Mouse (Mus musculus): Measurements from ENCODE around the gene Syt16. TPM values are rescaled to one million over a fixed set of nuclear protein-coding genes. Genes with fewer than 3 reads are reported as not detected.

Syt16 gene
- polyA plus RNA-seq, 1 experiment from 2014 or later = 0.52 TPM

DNA sequence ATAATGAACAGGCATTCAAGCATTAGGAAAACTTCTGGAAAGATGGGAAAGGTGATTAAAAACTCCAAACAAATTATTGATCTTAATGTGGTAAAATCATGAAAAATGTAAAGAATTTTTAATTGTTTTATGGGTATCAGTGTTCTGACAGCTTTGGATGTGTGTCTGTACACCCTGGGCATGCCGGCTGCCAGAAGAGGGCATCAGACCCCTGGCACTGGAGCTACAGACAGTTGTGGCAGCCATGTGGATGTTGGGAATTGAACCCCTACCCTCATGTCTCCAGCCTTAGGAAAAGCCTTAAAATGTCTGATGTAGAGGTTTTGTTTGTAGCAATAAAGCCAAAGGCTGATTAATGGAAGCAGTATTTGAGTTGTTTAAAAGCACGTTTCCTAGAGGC lies 27.5 kb downstream of the Syt16 start:
- H3K4me3 ChIP-seq (ENCODE audit: low read depth, low read length) = no peak overlapping the region
- H3K27me3 ChIP-seq (ENCODE audit: control insufficient read depth, insufficient read depth, low read length) = no peaks in the 10 kb centered on the region
- H3K4me2 ChIP-seq = no peak overlapping the region
- H3K36me3 ChIP-seq (ENCODE audit: control insufficient read depth, insufficient read depth, low read length) = no peaks in the 10 kb centered on the region
- H3K9ac ChIP-seq (ENCODE audit: low read depth, low read length) = no peak overlapping the region
- 76% methylated on average over 2 of the region's 2 CpGs for WGBS (ENCODE audit: insufficient replicate concordance)
- no peak for ATAC-seq (replicated peaks; ENCODE audit: insufficient number of reproducible peaks, low FRiP score, low TSS enrichment)
- H3K9me3 ChIP-seq (replicated peaks; ENCODE audit: control insufficient read depth, low read length) = no peaks in the 10 kb centered on the region
- no peak overlapping the region for H3K27ac ChIP-seq (ENCODE audit: low read depth, low read length)
- H3K4me1 ChIP-seq (ENCODE audit: control insufficient read depth, insufficient read depth, low read length) = no peaks in the 10 kb centered on the region

DNA sequence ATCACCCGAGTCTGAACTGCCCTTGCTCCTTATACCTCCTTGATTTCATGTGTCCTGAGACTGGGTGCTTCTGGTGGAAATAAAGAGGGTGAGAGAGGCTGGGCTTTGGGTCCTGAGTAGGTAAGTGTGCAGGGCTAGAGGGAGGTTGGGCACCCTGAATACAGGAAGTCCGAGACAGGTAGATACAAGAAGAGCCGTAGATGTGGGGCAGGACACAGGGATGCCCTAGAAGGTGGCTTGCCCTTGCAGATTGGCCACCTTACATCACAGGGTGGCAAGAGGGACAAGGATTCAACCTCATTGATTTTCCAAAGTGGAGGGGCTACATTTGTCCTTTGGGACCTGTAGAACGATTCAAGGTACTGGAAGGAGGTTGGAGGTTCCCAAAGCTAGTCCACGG lies 45.8 kb downstream of the Syt16 start:
- WGBS (ENCODE audit: insufficient replicate concordance) = 81% methylated on average over 5 of the region's 5 CpGs
- H3K4me2 ChIP-seq = no peak overlapping the region
- ATAC-seq (replicated peaks; ENCODE audit: insufficient number of reproducible peaks, low FRiP score, low TSS enrichment) = no peak
- H3K9ac ChIP-seq (ENCODE audit: low read depth, low read length) = no peak overlapping the region
- H3K4me1 ChIP-seq (ENCODE audit: control insufficient read depth, insufficient read depth, low read length) = no peaks in the 10 kb centered on the region
- H3K27ac ChIP-seq (ENCODE audit: low read depth, low read length) = no peak overlapping the region
- H3K9me3 ChIP-seq (replicated peaks; ENCODE audit: control insufficient read depth, low read length) = no peaks in the 10 kb centered on the region
- no peaks in the 10 kb centered on the region for H3K36me3 ChIP-seq (ENCODE audit: control insufficient read depth, insufficient read depth, low read length)
- no peak overlapping the region for H3K4me3 ChIP-seq (ENCODE audit: low read depth, low read length)
- H3K27me3 ChIP-seq (ENCODE audit: control insufficient read depth, insufficient read depth, low read length) = no peaks in the 10 kb centered on the region

DNA sequence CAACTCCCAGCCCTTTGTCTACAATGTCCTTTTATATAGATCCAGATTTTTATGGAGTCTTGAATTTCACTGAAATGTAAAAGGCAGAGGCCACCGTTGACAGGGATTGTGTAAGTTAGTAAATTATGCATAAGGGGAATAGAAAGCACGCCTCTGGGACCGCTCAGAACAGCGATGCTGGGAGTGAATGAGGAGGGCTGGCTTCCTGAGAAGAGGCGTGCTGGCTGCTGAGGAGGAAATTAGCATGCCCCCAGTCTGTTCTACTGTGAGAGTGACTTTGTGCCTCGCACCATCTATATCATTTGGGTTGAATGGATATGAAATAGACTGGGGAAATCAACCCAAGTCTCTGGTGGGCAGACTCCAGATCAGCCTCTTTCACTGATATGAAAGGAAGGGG lies 46.3 kb downstream of the Syt16 start:
- Histone ChIP-seq H3K4me3 (ENCODE audit: low read depth, low read length) (no peak overlapping the region), H3K9me3 (replicated peaks; ENCODE audit: control insufficient read depth, low read length) (no peaks in the 10 kb centered on the region), H3K36me3 (ENCODE audit: control insufficient read depth, insufficient read depth, low read length) (no peaks in the 10 kb centered on the region), H3K4me1 (ENCODE audit: control insufficient read depth, insufficient read depth, low read length) (no peaks in the 10 kb centered on the region), H3K9ac (ENCODE audit: low read depth, low read length) (no peak overlapping the region), H3K27me3 (ENCODE audit: control insufficient read depth, insufficient read depth, low read length) (no peaks in the 10 kb centered on the region), H3K4me2 (no peak overlapping the region), H3K27ac (ENCODE audit: low read depth, low read length) (no peak overlapping the region)
- no peak for ATAC-seq (replicated peaks; ENCODE audit: insufficient number of reproducible peaks, low FRiP score, low TSS enrichment)
- 67% methylated on average over 6 of the region's 6 CpGs for WGBS (ENCODE audit: insufficient replicate concordance)

DNA sequence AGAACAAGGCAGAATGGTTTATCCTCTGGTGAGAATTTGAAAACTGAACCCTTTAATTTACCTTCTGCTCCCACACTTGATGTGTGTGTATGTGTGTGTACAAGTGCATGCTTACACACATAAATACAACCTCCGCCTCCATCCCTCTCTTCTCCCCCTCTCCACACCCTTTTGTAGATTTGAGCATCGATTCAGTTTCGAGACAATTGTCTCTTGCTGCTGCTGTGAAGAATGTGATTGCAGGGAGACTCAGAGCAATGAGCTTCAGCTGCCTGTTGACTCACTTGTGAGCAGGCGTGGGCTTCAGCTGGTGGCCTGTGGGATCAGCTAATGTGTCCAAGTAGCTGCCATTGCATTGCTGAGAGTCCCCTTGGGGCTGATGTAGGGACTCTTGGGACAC lies 46.8 kb downstream of the Syt16 start:
- H3K9me3 ChIP-seq (replicated peaks; ENCODE audit: control insufficient read depth, low read length) = no peaks in the 10 kb centered on the region
- H3K27ac ChIP-seq (ENCODE audit: low read depth, low read length) = no peak overlapping the region
- H3K4me3 ChIP-seq (ENCODE audit: low read depth, low read length) = no peak overlapping the region
- WGBS (ENCODE audit: insufficient replicate concordance) = 84% methylated on average over 4 of the region's 4 CpGs
- H3K9ac ChIP-seq (ENCODE audit: low read depth, low read length) = no peak overlapping the region
- no peak overlapping the region for H3K4me2 ChIP-seq
- no peaks in the 10 kb centered on the region for H3K27me3 ChIP-seq (ENCODE audit: control insufficient read depth, insufficient read depth, low read length)
- ATAC-seq (replicated peaks; ENCODE audit: insufficient number of reproducible peaks, low FRiP score, low TSS enrichment) = no peak
- H3K4me1 ChIP-seq (ENCODE audit: control insufficient read depth, insufficient read depth, low read length) = no peaks in the 10 kb centered on the region
- no peaks in the 10 kb centered on the region for H3K36me3 ChIP-seq (ENCODE audit: control insufficient read depth, insufficient read depth, low read length)

DNA sequence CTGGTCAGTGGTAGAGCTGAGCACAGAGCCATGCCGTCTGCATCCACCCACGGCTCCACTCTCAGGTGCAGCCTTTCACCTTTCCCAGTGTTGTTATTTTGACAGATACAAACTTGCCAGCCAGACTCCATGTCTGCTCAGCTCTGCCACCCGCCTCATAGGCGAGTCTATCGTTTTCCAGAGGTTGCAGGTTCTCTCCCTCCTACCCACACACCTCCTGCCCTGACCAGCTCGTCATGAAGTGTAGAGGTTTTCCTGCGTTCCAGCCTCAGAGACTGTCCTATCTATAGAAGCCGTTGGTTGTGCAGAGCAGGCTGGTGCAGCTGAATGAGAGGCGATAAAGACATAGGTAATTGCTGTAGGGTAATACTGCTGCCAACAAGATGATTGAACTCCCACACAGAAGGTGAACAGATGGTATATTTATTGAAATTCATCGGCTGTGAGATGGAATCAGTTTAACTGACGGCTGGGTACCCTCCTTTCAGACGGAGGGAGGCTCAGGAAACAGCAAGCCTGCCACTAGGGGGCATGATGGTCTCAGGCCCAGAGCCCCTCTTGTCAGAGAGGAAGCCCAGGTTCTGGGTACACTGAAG lies 58.0 kb downstream of the Syt16 start:
- Histone ChIP-seq H3K27ac (ENCODE audit: low read depth, low read length) (no peak overlapping the region), H3K9me3 (replicated peaks; ENCODE audit: control insufficient read depth, low read length) (no peaks in the 10 kb centered on the region), H3K9ac (ENCODE audit: low read depth, low read length) (no peak overlapping the region), H3K36me3 (ENCODE audit: control insufficient read depth, insufficient read depth, low read length) (no peaks in the 10 kb centered on the region), H3K4me3 (ENCODE audit: low read depth, low read length) (no peak overlapping the region), H3K4me2 (no peak overlapping the region), H3K4me1 (ENCODE audit: control insufficient read depth, insufficient read depth, low read length) (no peaks in the 10 kb centered on the region), H3K27me3 (ENCODE audit: control insufficient read depth, insufficient read depth, low read length) (no peaks in the 10 kb centered on the region)
- 52% methylated on average over 12 of the region's 12 CpGs for WGBS (ENCODE audit: insufficient replicate concordance)
- ATAC-seq (replicated peaks; ENCODE audit: insufficient number of reproducible peaks, low FRiP score, low TSS enrichment) = no peak

DNA sequence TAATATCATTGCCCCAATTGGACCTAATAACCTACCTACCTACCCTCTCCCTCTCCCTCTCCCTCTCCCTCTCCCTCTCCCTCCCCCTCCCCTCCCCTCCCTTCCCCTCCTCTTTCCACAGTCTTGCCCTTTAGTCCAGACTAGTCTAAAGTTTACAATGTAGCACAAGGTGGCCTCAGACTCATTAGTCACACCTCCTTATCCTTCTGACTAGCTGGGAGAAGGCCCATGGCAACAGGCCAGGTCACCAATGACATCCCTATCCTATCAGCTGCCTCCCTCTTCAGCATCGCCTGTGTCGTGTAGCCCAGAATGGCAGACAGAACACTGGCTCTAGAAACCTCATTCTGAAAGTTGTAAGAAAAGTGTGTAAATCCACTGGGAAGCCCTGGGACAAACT lies 58.7 kb downstream of the Syt16 start:
- H3K36me3 ChIP-seq (ENCODE audit: control insufficient read depth, insufficient read depth, low read length) = no peaks in the 10 kb centered on the region
- no peaks in the 10 kb centered on the region for H3K9me3 ChIP-seq (replicated peaks; ENCODE audit: control insufficient read depth, low read length)
- H3K4me2 ChIP-seq = no peak overlapping the region
- no peaks in the 10 kb centered on the region for H3K4me1 ChIP-seq (ENCODE audit: control insufficient read depth, insufficient read depth, low read length)
- no peak overlapping the region for H3K4me3 ChIP-seq (ENCODE audit: low read depth, low read length)
- H3K27me3 ChIP-seq (ENCODE audit: control insufficient read depth, insufficient read depth, low read length) = no peaks in the 10 kb centered on the region
- ATAC-seq (replicated peaks; ENCODE audit: insufficient number of reproducible peaks, low FRiP score, low TSS enrichment) = no peak
- no peak overlapping the region for H3K27ac ChIP-seq (ENCODE audit: low read depth, low read length)
- no peak overlapping the region for H3K9ac ChIP-seq (ENCODE audit: low read depth, low read length)
- 40% methylated on average over 2 of the region's 2 CpGs for WGBS (ENCODE audit: insufficient replicate concordance)

DNA sequence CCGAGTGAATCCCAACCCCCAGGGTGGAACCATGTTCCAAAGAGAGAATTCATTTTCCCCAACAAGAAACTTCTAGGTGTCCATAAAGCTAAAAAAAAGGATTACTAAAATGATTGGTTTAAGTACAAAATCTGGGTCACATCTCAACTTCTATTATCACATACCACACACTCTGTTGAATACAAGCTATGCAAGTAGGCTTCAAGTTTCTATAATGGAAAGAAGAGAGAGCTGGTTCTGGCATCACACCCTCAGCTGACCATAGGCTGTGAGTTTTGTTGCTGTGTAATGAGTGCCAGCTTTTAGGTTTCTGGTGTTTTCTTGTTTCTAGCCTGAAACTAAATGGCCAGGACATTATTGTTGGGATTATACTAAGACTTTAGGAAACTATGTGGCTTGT lies 65.1 kb downstream of the Syt16 start:
- no peak for ATAC-seq (replicated peaks; ENCODE audit: insufficient number of reproducible peaks, low FRiP score, low TSS enrichment)
- no peak overlapping the region for H3K9ac ChIP-seq (ENCODE audit: low read depth, low read length)
- no peak overlapping the region for H3K4me3 ChIP-seq (ENCODE audit: low read depth, low read length)
- H3K27ac ChIP-seq (ENCODE audit: low read depth, low read length) = no peak overlapping the region
- H3K4me2 ChIP-seq = no peak overlapping the region
- no peaks in the 10 kb centered on the region for H3K27me3 ChIP-seq (ENCODE audit: control insufficient read depth, insufficient read depth, low read length)
- no peaks in the 10 kb centered on the region for H3K4me1 ChIP-seq (ENCODE audit: control insufficient read depth, insufficient read depth, low read length)
- 84% methylated on average over 1 of the region's 1 CpGs for WGBS (ENCODE audit: insufficient replicate concordance)
- no peaks in the 10 kb centered on the region for H3K36me3 ChIP-seq (ENCODE audit: control insufficient read depth, insufficient read depth, low read length)
- H3K9me3 ChIP-seq (replicated peaks; ENCODE audit: control insufficient read depth, low read length) = no peaks in the 10 kb centered on the region

DNA sequence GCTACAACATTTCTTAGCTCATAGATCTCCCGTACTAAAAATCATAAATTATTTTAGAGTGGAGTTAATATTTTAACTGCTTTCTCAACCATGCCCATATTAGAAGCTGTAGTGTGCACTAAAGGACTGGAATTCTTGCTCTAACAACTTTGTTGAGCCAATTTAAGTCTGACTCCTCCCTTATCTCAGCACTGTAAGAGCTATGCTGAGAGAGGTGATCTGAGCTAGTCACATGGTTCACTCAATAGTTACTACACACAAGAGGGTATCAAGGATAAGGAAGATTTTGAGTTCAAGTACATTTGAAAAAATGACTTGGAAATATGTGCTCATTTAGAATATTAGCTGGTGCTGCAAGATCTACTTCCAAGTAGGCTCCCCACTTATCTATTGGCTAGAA lies 71.5 kb downstream of the Syt16 start:
- Histone ChIP-seq H3K27me3 (ENCODE audit: control insufficient read depth, insufficient read depth, low read length) (no peaks in the 10 kb centered on the region), H3K36me3 (ENCODE audit: control insufficient read depth, insufficient read depth, low read length) (no peaks in the 10 kb centered on the region), H3K27ac (ENCODE audit: low read depth, low read length) (no peak overlapping the region), H3K9me3 (replicated peaks; ENCODE audit: control insufficient read depth, low read length) (no peaks in the 10 kb centered on the region), H3K4me2 (no peak overlapping the region), H3K9ac (ENCODE audit: low read depth, low read length) (no peak overlapping the region), H3K4me3 (ENCODE audit: low read depth, low read length) (no peak overlapping the region), H3K4me1 (ENCODE audit: control insufficient read depth, insufficient read depth, low read length) (no peaks in the 10 kb centered on the region)
- 72% methylated on average over 1 of the region's 1 CpGs for WGBS (ENCODE audit: insufficient replicate concordance)
- no peak for ATAC-seq (replicated peaks; ENCODE audit: insufficient number of reproducible peaks, low FRiP score, low TSS enrichment)

DNA sequence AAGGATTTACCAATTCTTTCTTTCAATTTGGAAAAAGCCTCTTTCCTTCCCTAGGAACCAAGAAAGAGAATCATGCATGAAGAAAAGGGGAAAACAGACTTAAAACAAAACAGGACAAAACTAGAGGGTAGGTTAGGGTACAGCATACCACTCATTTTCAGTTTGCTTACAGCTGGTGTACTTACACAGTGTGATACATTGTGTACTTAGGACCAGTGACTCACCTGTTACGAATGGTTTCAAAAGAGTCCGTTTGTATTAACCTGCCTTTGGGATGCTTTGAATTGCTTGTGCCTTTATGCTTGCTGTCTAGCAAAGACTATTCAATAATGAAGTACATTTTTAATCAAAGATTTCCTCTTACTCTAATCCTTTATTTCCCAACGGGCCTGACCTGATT lies 78.1 kb downstream of the Syt16 start:
- no peak overlapping the region for H3K4me2 ChIP-seq
- no peak overlapping the region for H3K4me3 ChIP-seq (ENCODE audit: low read depth, low read length)
- ATAC-seq (replicated peaks; ENCODE audit: insufficient number of reproducible peaks, low FRiP score, low TSS enrichment) = no peak
- 82% methylated on average over 3 of the region's 3 CpGs for WGBS (ENCODE audit: insufficient replicate concordance)
- H3K9ac ChIP-seq (ENCODE audit: low read depth, low read length) = no peak overlapping the region
- H3K27ac ChIP-seq (ENCODE audit: low read depth, low read length) = no peak overlapping the region
- no peaks in the 10 kb centered on the region for H3K27me3 ChIP-seq (ENCODE audit: control insufficient read depth, insufficient read depth, low read length)
- no peaks in the 10 kb centered on the region for H3K4me1 ChIP-seq (ENCODE audit: control insufficient read depth, insufficient read depth, low read length)
- H3K36me3 ChIP-seq (ENCODE audit: control insufficient read depth, insufficient read depth, low read length) = no peaks in the 10 kb centered on the region
- no peaks in the 10 kb centered on the region for H3K9me3 ChIP-seq (replicated peaks; ENCODE audit: control insufficient read depth, low read length)

Data from heart, embryonic 11.5 days (tissue).